Mouse (Mus musculus) ovary, postnatal 10 days (tissue): Measurements from ENCODE around the gene Gm42957.
"Not testable (repeated sequence)": the region's sequence is repeated elsewhere in the genome, so short reads cannot be mapped to it uniquely, and the experiment has no call there.

ENCODE experiments used
- DNase-seq: peaks from one replicate; pipeline ENCODE4 v3.0.0; 2022; ENCODE audit warnings: low spot score

Gm42957 gene

GRCm38 (mm10) chr3:96634928-96635879, at the start of gene Gm42957, which contains the start of gene Pex11b:
Gene Gm42957 (plus strand): TSS chr3:96635474.
Gene Pex11b (plus strand): TSS chr3:96635376.
- DNase-seq: peak; percentile 84

GRCm38 (mm10) chr3:96590657-96591056, 44.6 kb upstream of the Gm42957 start:
- DNase-seq: no peak

- DNase-seq: no peak
Observed at GRCm38 (mm10) chr3:96593374-96593773, 41.9 kb upstream of the Gm42957 start.

GRCm38 (mm10) chr3:96593790-96594560, 41.3 kb upstream of the Gm42957 start, which contains the start of gene Polr3gl:
Gene Polr3gl (minus strand): TSS chr3:96594181.
- DNase-seq: peak; percentile 88

- no peak for DNase-seq
Observed at GRCm38 (mm10) chr3:96594851-96595250, 40.4 kb upstream of the Gm42957 start.

- DNase-seq: no peak
Observed at GRCm38 (mm10) chr3:96595661-96596060, 39.6 kb upstream of the Gm42957 start.

GRCm38 (mm10) chr3:96596228-96596707, 39.0 kb upstream of the Gm42957 start, which contains the start of gene Ankrd34a:
Gene Ankrd34a (plus strand): TSS chr3:96596636.
- DNase-seq: no peak

- DNase-seq: no peak
Observed at GRCm38 (mm10) chr3:96596855-96597254, 38.4 kb upstream of the Gm42957 start.

GRCm38 (mm10) chr3:96597435-96597891, 37.8 kb upstream of the Gm42957 start:
- no peak for DNase-seq

- no peak for DNase-seq
Observed at GRCm38 (mm10) chr3:96598156-96599068, 36.9 kb upstream of the Gm42957 start.

- no peak for DNase-seq
Observed at GRCm38 (mm10) chr3:96599069-96599393, 36.2 kb upstream of the Gm42957 start.

- no peak for DNase-seq
Observed at GRCm38 (mm10) chr3:96599411-96599810, 35.9 kb upstream of the Gm42957 start.

GRCm38 (mm10) chr3:96600639-96601250, 34.5 kb upstream of the Gm42957 start, which contains the start of gene Lix1l:
Gene Lix1l (plus strand): TSS chr3:96601149.
- peak; percentile 84 for DNase-seq

GRCm38 (mm10) chr3:96601251-96601787, 34.0 kb upstream of the Gm42957 start:
- no peak for DNase-seq

- no peak for DNase-seq
Observed at GRCm38 (mm10) chr3:96601941-96602703, 33.2 kb upstream of the Gm42957 start.

- DNase-seq: no peak
Observed at GRCm38 (mm10) chr3:96602704-96603084, 32.6 kb upstream of the Gm42957 start.

GRCm38 (mm10) chr3:96603311-96603710, 32.0 kb upstream of the Gm42957 start:
- no peak for DNase-seq

- not testable (repeated sequence) for DNase-seq
Observed at GRCm38 (mm10) chr3:96606007-96606406, 29.3 kb upstream of the Gm42957 start.

GRCm38 (mm10) chr3:96606618-96607017, 28.7 kb upstream of the Gm42957 start:
- DNase-seq: no peak

GRCm38 (mm10) chr3:96617941-96618340, 17.3 kb upstream of the Gm42957 start:
- DNase-seq: no peak
